Mouse (Mus musculus) testis, adult 2 months (tissue): ENCODE measurements around the gene Srgap1. TPM values are rescaled to one million over a fixed set of nuclear protein-coding genes. Genes with fewer than 3 reads are reported as not detected.

Experiments
- H3K27ac ChIP-seq: fragments of 200-500 bp; 2 replicates; pipeline ENCODE4 v1.5.1; 2012; ENCODE audit warnings: low read depth, low read length; ENCODE audit not compliant: control insufficient read depth, insufficient read depth
- H3K27me3 ChIP-seq: fragments of 200-500 bp; 2 replicates; pipeline ENCODE4 v1.6.1; 2012; ENCODE audit warnings: mild to moderate bottlenecking, low read length, moderate library complexity; ENCODE audit not compliant: control insufficient read depth, insufficient read depth
- H3K36me3 ChIP-seq: fragments of 200-500 bp; 2 replicates; pipeline ENCODE4 v1.6.1; 2012; ENCODE audit warnings: mild to moderate bottlenecking, low read length; ENCODE audit not compliant: control insufficient read depth, insufficient read depth
- H3K4me1 ChIP-seq: fragments of 200-500 bp; 2 replicates; pipeline ENCODE4 v1.6.1; 2012; ENCODE audit warnings: low read length; ENCODE audit not compliant: control insufficient read depth, insufficient read depth
- H3K4me3 ChIP-seq: fragments of 200-500 bp; 2 replicates; pipeline ENCODE4 v1.5.1; 2012; ENCODE audit warnings: low read depth, mild to moderate bottlenecking, low read length, moderate library complexity, mixed read lengths; ENCODE audit not compliant: control insufficient read depth
- CTCF ChIP-seq: fragments of 200-500 bp; IDR thresholded peaks from 2 replicates; pipeline ENCODE4 v1.5.1; 2012; ENCODE audit warnings: low read depth, mild to moderate bottlenecking, inconsistent platforms, low read length, moderate library complexity; ENCODE audit not compliant: control insufficient read depth, insufficient read depth, insufficient replicate concordance
- POLR2A ChIP-seq: fragments of 200-500 bp; IDR thresholded peaks from 2 replicates; pipeline ENCODE4 v1.6.1; 2012; ENCODE audit warnings: low read depth, mild to moderate bottlenecking, inconsistent platforms, low read length, moderate library complexity; ENCODE audit not compliant: control insufficient read depth
- polyA plus RNA-seq: library from polyadenylated mRNA; depleted of rRNA; stranded (reverse); fragments of >200 nt; gene quantifications from 2 replicates; pipeline ENCODE4 v1.2.3, GENCODE M21; 2012

Gene Srgap1
- polyA plus RNA-seq, 1 experiment, result 31.9 TPM

DNA sequence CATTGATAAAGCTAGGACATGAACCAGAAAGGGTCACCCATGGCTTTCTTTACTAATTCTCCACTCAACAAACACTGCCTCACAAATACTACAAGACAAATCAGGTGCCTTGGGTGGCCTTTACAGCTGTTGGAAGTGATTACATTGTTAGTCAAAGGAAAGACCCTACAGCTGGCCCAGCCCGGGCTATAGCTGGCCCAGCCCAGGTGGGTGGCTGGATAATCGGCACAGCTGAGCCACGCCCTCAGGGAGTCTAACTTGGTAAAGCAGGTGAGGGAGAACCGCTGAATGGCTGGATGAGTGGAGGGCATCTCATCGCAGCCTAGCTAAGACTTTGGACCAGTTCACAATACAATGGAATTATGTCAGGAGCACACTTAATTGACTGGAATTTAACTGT is 13.8 kb downstream of the Srgap1 start:
- Histone ChIP-seq H3K4me1 (no peaks in the 10 kb centered on the region), H3K27me3 (no peaks in the 10 kb centered on the region), H3K36me3 (no peaks in the 10 kb centered on the region), H3K27ac (no peak overlapping the region), H3K4me3 (no peak overlapping the region)
- TF ChIP-seq POLR2A (no peak), CTCF (no peak)

DNA sequence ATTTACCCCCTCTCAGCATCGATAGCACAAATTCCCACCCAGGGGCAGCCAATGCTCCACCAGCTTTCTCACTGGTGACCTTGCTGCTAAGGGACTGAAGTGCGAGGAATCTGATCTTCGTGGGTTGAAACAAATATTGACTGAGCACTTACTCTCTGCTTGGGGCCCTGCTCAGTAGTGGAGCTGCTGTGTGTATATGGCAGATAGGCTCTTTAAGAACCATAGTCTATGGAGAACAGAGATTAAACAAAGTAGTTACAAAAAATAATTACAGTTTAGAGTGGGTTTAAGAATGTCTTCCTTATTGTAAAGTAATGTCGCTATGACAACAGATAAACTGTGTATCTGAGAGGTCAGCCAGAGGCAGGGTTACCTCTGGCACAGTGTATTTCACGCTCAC is 16.7 kb downstream of the Srgap1 start:
- H3K27ac ChIP-seq, result no peak overlapping the region
- H3K4me3 ChIP-seq, result no peak overlapping the region
- TF ChIP-seq POLR2A (no peak), CTCF (no peak)
- no peaks in the 10 kb centered on the region for H3K27me3 ChIP-seq
- H3K36me3 ChIP-seq, result no peaks in the 10 kb centered on the region
- H3K4me1 ChIP-seq, result no peaks in the 10 kb centered on the region

DNA sequence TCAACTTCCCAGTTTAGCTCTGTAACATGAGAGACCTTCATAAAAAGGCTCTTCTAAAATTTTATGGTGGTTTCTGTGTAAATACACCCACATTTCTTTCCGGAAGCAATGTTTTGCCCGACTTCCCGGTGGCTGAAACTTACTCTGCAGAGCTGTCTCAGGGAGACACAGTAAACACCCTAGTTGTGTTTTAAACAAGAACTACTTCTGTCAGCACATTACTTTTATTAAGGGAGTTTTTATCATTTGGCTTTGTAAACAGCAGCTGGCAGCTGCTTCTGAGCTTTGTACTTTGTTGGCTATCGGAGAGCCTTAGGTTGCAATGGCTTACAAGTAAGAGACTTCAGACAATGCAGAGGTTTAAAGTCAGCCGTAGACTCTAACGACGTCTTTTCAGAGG is 17.4 kb downstream of the Srgap1 start:
- Histone ChIP-seq H3K4me1 (no peaks in the 10 kb centered on the region), H3K27ac (no peak overlapping the region), H3K4me3 (no peak overlapping the region), H3K27me3 (no peaks in the 10 kb centered on the region), H3K36me3 (no peaks in the 10 kb centered on the region)
- TF ChIP-seq CTCF (no peak), POLR2A (no peak)

DNA sequence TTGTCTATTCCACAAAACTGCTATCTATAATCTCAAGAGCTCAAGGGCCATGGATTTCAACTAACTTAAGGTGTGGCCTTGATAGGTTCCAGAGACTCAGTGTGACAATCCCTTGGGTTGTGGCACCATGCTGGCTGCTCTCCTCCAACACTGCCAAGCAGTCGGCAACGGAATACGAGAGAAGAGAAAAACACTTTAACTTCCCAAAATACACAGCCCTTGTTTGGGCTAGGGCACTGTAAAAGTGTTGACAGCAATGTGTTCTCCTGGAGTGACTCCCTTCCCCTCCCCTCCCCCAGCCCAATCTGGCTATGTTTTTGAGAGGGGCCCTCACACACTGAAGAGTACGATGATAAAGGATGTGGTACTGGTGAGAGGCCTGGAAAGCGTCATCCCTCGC is 21.9 kb downstream of the Srgap1 start:
- H3K27me3 ChIP-seq, result no peaks in the 10 kb centered on the region
- TF ChIP-seq CTCF, result no peak
- no peak for TF ChIP-seq POLR2A
- H3K36me3 ChIP-seq, result no peaks in the 10 kb centered on the region
- no peak overlapping the region for H3K4me3 ChIP-seq
- no peak overlapping the region for H3K27ac ChIP-seq
- no peaks in the 10 kb centered on the region for H3K4me1 ChIP-seq

DNA sequence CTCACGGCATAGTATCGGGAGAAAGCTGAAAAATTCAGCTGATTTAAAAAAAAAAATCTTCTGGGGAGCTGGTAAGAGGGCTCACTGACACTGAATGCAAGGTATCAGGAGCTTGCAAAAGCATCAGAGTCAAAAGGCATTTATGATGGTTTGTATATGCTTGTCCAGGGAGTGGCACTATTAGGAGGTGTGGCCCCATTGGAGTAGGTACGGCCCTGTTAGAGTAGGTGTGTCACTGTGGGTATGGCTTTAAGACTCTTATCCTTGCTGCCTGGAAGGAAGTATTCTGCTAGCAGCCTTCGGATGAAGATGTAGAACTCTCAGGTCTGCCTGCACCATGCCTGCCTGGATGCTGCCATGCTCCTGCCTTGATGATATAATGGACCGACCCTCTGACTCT is 26.2 kb downstream of the Srgap1 start:
- H3K36me3 ChIP-seq, result no peaks in the 10 kb centered on the region
- no peak overlapping the region for H3K27ac ChIP-seq
- H3K27me3 ChIP-seq, result no peaks in the 10 kb centered on the region
- H3K4me1 ChIP-seq, result peaks cover 2% of the 10 kb centered on the region
- TF ChIP-seq CTCF, result no peak
- TF ChIP-seq POLR2A, result no peak
- no peak overlapping the region for H3K4me3 ChIP-seq

DNA sequence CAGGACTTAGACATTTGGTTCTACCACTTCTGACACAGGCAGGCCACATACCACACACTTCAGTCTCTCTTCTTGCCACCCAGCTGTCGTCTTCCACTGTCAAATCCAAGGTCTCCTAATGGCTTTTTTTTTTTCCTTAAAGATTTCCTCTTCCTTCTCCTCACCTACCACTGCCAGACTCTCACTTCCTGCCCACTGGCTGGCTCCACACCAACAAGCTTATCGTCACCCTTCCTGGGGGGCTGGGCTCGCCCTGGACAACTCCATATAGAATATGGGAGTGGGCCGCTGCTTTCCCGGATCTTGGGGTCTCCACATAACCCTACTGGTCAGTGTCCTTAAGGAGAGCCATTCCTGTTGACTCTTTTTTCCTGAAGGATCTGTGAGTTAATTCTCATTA is 26.9 kb downstream of the Srgap1 start:
- Histone ChIP-seq H3K36me3 (no peaks in the 10 kb centered on the region), H3K27ac (no peak overlapping the region)

DNA sequence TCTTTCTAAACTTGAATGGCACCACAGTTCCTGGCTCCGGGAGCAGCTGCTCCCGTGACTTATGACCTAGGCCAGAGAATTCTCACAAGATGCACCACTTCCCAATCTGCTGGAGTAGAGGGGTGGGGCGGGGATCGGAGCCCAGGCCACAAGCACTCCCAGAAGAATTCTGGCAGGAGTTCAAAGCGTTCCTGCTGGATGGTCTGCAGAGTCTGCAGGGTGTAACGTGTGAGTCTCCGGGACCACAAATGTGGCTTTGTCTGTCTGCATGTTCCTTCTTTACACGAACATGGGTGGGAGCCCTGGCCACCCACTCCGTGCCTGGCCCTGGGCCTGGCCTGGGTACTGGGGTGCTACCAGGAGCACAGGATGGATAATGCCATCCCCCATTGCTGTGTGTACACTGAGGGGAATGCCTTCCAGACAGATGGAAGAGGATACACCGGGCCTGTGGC is 28.5 kb downstream of the Srgap1 start:
- H3K4me3 ChIP-seq, result no peak overlapping the region
- H3K27ac ChIP-seq, result no peak overlapping the region
- H3K36me3 ChIP-seq, result no peaks in the 10 kb centered on the region
- H3K27me3 ChIP-seq, result no peaks in the 10 kb centered on the region
- TF ChIP-seq CTCF (no peak), POLR2A (no peak)
- peaks cover 2% of the 10 kb centered on the region for H3K4me1 ChIP-seq

More for the DNA sequence above, 26.9 kb downstream of the Srgap1 start:
- Histone ChIP-seq H3K27me3 (no peaks in the 10 kb centered on the region), H3K4me1 (peaks cover 2% of the 10 kb centered on the region), H3K4me3 (no peak overlapping the region)
- no peak for TF ChIP-seq POLR2A
- no peak for TF ChIP-seq CTCF

DNA sequence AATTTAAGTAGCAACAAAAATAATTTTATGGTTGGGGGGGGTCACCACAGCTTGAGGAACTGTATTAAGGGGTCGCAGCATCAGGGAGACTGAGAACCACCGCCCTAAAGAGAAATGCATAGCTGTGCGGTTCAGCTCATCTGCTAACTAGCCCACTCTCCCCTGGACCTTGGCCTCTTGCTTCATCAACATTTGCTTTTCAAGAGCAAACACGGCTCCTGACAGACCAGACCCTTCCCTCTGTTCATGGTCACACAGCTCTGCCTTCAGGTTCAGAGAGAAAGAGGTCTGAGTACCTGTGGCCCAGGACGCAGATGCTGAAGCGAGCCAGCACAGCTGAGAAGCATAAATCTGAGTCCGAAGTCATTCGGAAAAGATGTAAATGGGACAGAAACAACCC is 29.4 kb downstream of the Srgap1 start:
- peaks cover 2% of the 10 kb centered on the region for H3K4me1 ChIP-seq
- TF ChIP-seq CTCF, result no peak
- TF ChIP-seq POLR2A, result no peak
- no peak overlapping the region for H3K27ac ChIP-seq

More for the DNA sequence above, 29.4 kb downstream of the Srgap1 start:
- Histone ChIP-seq H3K36me3 (no peaks in the 10 kb centered on the region), H3K4me3 (no peak overlapping the region), H3K27me3 (no peaks in the 10 kb centered on the region)
